Mouse (Mus musculus) myocyte (in vitro differentiated cells): ENCODE results near the gene Pdzd2. TPM values are rescaled to one million over a fixed set of nuclear protein-coding genes. Genes with fewer than 3 reads are reported as not detected.

Source experiments
- H3K27me3 ChIP-seq: one replicate; pipeline ENCODE4 v1.6.1; 2011; ENCODE audit not compliant: control insufficient read depth, insufficient read depth, insufficient read length
- H3K36me3 ChIP-seq: one replicate; pipeline ENCODE4 v1.6.1; 2011; ENCODE audit not compliant: control insufficient read depth, insufficient read depth
- H3K4me2 ChIP-seq: one replicate; pipeline ENCODE4 v1.6.1; 2011; ENCODE audit warnings: low read depth, control low read depth
- H3K4me3 ChIP-seq: one replicate; pipeline ENCODE4 v1.5.1; 2011; ENCODE audit warnings: mild to moderate bottlenecking, control low read depth, moderate library complexity
- H3K79me2 ChIP-seq: one replicate; pipeline ENCODE4 v1.6.1; 2011; ENCODE audit not compliant: control insufficient read depth, insufficient read depth
- H3ac ChIP-seq: one replicate; pipeline ENCODE4 v1.6.1; 2011; ENCODE audit not compliant: control insufficient read depth, insufficient read length
- CEBPB ChIP-seq: IDR thresholded peaks from 2 replicates; pipeline ENCODE4 v1.6.1; 2011; ENCODE audit warnings: mild to moderate bottlenecking, moderate library complexity; ENCODE audit not compliant: poor library complexity, insufficient read depth, severe bottlenecking
- E2F4 ChIP-seq: IDR thresholded peaks from one replicate; pipeline ENCODE4 v1.6.1; 2011; ENCODE audit warnings: mild to moderate bottlenecking, control low read depth, moderate library complexity; ENCODE audit not compliant: insufficient read depth
- MAX ChIP-seq: IDR thresholded peaks from one replicate; pipeline ENCODE4 v1.6.1; 2011; ENCODE audit warnings: low read depth, mild to moderate bottlenecking, control low read depth
- MYOD1 ChIP-seq, 3 experiments: IDR thresholded peaks; one replicate each; pipeline ENCODE4 v1.6.1; 2011; ENCODE audit warnings: control low read depth in 2 of 3, low read depth in 2 of 3, mild to moderate bottlenecking in 2 of 3, moderate library complexity in 1 of 3; ENCODE audit not compliant: insufficient read length in 2 of 3, control insufficient read depth in 1 of 3
- MYOG ChIP-seq, 3 experiments: IDR thresholded peaks; one replicate each; pipeline ENCODE4 v1.6.1; 2011; ENCODE audit warnings: control low read depth in 2 of 3, low read depth in 2 of 3, mild to moderate bottlenecking in 2 of 3; ENCODE audit not compliant: insufficient read length in 2 of 3, control insufficient read depth in 1 of 3, insufficient read depth in 1 of 3
- POLR2A ChIP-seq: IDR thresholded peaks from one replicate; pipeline ENCODE4 v1.6.1; 2011; ENCODE audit warnings: low read depth, mild to moderate bottlenecking, control low read depth, moderate library complexity; ENCODE audit not compliant: insufficient read length
- POLR2AphosphoS2 ChIP-seq: IDR thresholded peaks from one replicate; pipeline ENCODE4 v1.6.1; 2011; ENCODE audit warnings: low read depth, control low read depth; ENCODE audit not compliant: insufficient read length
- REST ChIP-seq: IDR thresholded peaks from one replicate; pipeline ENCODE4 v1.6.1; 2011; ENCODE audit warnings: mild to moderate bottlenecking, control low read depth, moderate library complexity; ENCODE audit not compliant: insufficient read depth, insufficient read length
- SRF ChIP-seq: IDR thresholded peaks from one replicate; pipeline ENCODE4 v1.6.1; 2011; ENCODE audit warnings: low read depth; ENCODE audit not compliant: control insufficient read depth, insufficient read length
- TCF12 ChIP-seq: IDR thresholded peaks from one replicate; pipeline ENCODE4 v1.6.1; 2011; ENCODE audit warnings: mild to moderate bottlenecking, control low read depth; ENCODE audit not compliant: poor library complexity, insufficient read depth, severe bottlenecking
- TCF3 ChIP-seq: IDR thresholded peaks from one replicate; pipeline ENCODE4 v1.6.1; 2011; ENCODE audit warnings: low read depth, control low read depth; ENCODE audit not compliant: insufficient read length
- USF1 ChIP-seq: IDR thresholded peaks from one replicate; pipeline ENCODE4 v1.6.1; 2011; ENCODE audit warnings: low read depth, mild to moderate bottlenecking, control low read depth, moderate library complexity
- polyA plus RNA-seq: library from polyadenylated mRNA; unstranded; fragments of >200 nt; fragmentation: generic; extraction: Trizol; gene quantifications from one replicate; pipeline ENCODE4 v1.2.1, GENCODE M21; 2012; ENCODE audit warnings: missing spikeins

The Pdzd2 gene
- polyA plus RNA-seq, result 0.01 TPM

DNA sequence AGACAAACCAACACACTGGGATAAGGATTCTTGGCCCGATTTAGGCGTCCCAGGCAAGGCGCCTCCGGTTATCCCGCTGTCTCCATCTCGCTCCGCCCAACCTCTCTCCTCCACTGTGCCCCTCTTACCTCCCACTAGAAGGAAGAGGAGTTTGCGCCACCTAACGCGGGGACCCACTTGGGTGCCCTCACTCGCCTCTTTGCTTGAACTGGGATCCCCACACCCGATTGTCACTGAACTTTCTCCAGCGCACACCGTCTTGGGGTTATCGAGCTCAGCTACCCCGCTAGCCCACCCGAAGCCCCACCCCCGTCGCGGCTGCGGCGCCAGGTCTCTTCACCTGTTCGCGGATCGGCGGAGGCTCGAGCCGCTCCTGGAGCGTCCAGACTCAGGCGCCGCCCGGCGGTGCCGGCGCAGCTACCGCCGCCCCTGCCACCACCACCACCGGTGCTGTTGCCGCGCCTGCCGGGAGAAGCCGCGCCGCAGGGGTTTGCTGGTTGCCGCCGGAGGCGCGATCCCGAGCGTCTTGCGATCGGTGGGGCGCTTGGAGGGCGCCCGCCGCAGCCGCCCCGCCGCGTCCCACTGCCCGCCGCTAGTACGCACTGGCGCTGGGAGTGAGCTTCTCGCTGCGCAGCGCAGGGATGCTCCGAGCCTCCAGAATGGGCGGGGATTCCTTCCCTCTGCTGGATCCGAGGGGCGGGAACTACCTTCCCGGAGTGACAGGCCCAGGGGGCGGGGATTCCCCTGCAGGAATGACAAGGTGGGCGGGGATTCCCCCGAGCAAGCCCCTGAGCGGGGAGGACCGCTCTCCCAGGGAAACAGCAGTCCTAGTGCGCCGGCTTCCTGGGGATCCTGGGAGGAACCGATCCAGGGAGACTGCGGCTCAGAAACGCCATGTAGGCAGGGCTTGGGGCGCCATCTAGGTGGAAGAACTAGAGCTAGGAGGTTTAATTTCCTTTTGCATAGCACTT, at the start of gene Pdzd2:
Gene Pdzd2, minus strand, starts transcription at position 648 of the 971 bp plus-strand sequence.
- Histone ChIP-seq H3K4me2 (peak within 1 kb of the TSS; percentile 61), H3K36me3 (no peaks in the 10 kb centered on the region), H3K27me3 (peaks cover 26% of the 10 kb centered on the region), H3K79me2 (no peaks in the 10 kb centered on the region), H3ac (no peak within 1 kb of the TSS), H3K4me3 (no peak within 1 kb of the TSS)
- TF ChIP-seq USF1, result no peak
- no peak for TF ChIP-seq TCF12
- TF ChIP-seq MYOG (IDR thresholded peaks at IDR 0.05; ENCODE audit: control insufficient read depth in 1 of 3, insufficient read depth in 1 of 3, insufficient read length in 2 of 3, low read depth in 2 of 3), result no peak
- TF ChIP-seq SRF, result no peak
- TF ChIP-seq REST, result no peak
- TF ChIP-seq TCF3, result no peak
- TF ChIP-seq POLR2A, result no peak
- TF ChIP-seq MAX, result no peak

- TF ChIP-seq TCF3 (no peak), MAX (no peak), REST (no peak)
- no peaks in the 10 kb centered on the region for H3K79me2 ChIP-seq
- H3K4me3 ChIP-seq, result no peak overlapping the region
- H3K4me2 ChIP-seq, result peak overlapping the region; percentile 16
- H3K36me3 ChIP-seq, result no peaks in the 10 kb centered on the region
- peaks cover 16% of the 10 kb centered on the region for H3K27me3 ChIP-seq
- no peak overlapping the region for H3ac ChIP-seq
These were observed 49.7 kb upstream of the Pdzd2 start for GRCm38 (mm10) chr15:12789406-12789867.

DNA sequence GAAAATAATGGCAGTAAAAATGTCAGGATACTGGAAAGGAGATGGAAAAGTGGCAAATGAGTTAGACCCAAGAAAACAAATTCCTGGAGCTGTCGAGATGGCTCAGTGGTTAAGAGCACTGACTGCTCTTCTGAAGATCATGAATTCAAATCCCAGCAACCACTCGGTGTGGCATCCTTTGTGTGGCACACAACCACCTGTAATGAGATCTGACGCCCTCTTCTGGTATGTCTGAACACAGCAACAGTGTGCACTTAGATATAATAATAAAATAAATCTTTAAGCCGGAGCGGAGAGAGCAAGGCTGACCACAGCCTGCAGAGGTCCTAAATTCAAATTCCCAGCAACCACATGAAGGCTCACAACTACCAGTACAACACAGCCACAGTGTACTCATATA, 48.8 kb upstream of the Pdzd2 start:
- TF ChIP-seq TCF12, result no peak
- TF ChIP-seq USF1, result no peak
- no peak for TF ChIP-seq CEBPB
- no peak for TF ChIP-seq MYOD1 (IDR thresholded peaks at IDR 0.05; ENCODE audit: control insufficient read depth in 1 of 3, insufficient read length in 2 of 3, low read depth in 2 of 3)
- TF ChIP-seq POLR2AphosphoS2, result no peak
- Histone ChIP-seq H3K36me3 (no peaks in the 10 kb centered on the region), H3ac (no peak overlapping the region), H3K4me3 (no peak overlapping the region), H3K79me2 (no peaks in the 10 kb centered on the region), H3K27me3 (peaks cover 10% of the 10 kb centered on the region), H3K4me2 (no peak overlapping the region)

DNA sequence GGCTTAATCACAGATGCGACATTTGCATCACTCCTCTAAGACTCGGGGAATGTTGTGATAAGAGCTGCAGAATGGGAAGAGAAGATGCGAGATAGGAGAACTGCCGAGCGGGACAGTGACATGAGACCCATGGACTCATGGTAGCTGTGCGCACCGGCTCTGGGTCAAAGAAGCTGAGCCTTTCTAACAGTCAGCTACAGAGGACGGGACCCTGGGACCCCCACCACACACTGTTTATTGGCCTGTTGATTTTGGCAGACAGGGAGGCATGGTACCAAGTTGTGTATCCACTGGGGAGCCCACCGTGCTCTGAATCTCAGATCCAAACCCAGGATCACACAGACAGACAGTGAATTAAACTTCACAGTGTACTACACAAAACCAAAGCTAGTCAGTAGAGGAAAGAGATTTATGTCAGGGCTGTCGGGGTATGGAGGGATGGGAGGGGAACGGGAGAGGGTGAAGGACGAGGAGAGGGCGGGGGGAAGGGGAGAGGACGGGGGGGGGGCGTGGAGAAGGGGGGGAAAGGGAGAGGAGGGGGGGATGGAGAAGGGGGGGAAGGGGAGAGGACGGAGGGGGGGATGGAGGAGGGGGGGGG, 42.1 kb upstream of the Pdzd2 start:
- Histone ChIP-seq H3K36me3 (no peaks in the 10 kb centered on the region), H3K27me3 (peaks cover 19% of the 10 kb centered on the region), H3K4me3 (no peak overlapping the region), H3ac (no peak overlapping the region), H3K4me2 (no peak overlapping the region), H3K79me2 (no peaks in the 10 kb centered on the region)
- TF ChIP-seq MYOG (IDR thresholded peaks at IDR 0.05; ENCODE audit: control insufficient read depth in 1 of 3, insufficient read depth in 1 of 3, insufficient read length in 2 of 3, low read depth in 2 of 3) (no peak), POLR2AphosphoS2 (no peak)

DNA sequence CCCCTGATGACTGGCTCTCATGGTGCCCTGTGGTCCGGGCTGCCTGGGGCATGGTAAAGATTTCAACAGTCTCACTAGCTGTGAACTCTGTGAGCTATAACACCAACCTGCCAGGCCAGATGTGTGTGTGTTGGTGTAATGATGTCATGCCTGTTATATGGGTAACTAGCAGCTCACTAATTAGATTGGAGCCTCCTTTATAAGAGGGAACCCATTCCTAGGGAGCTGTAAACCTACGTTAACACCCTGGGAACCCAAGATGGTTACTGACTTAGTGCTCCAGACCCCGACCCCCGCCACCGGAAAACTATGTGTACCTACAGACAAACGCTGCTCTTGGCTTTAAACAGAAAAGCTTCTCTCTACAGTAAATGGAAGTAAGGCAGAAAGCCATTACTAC, 41.6 kb upstream of the Pdzd2 start:
- Histone ChIP-seq H3K4me2 (no peak overlapping the region), H3K4me3 (no peak overlapping the region), H3K36me3 (no peaks in the 10 kb centered on the region), H3K79me2 (no peaks in the 10 kb centered on the region), H3ac (no peak overlapping the region), H3K27me3 (peaks cover 19% of the 10 kb centered on the region)
- no peak for TF ChIP-seq TCF3
- no peak for TF ChIP-seq POLR2AphosphoS2
- TF ChIP-seq E2F4, result no peak
- TF ChIP-seq SRF, result no peak
- no peak for TF ChIP-seq MYOG (IDR thresholded peaks at IDR 0.05; ENCODE audit: control insufficient read depth in 1 of 3, insufficient read depth in 1 of 3, insufficient read length in 2 of 3, low read depth in 2 of 3)
- TF ChIP-seq REST, result no peak
